Mouse (Mus musculus) hematopoietic stem cell, adult 5-6 weeks (primary cell): ENCODE measurements around the gene Ccdc59. TPM values are rescaled to one million over a fixed set of nuclear protein-coding genes. Genes with fewer than 3 reads are reported as not detected.

Experiments
- ATAC-seq, 2 experiments: fragments of 125-278 bp in 1 of 2; replicated peaks in 1 of 2; 2 replicates each; pipeline ENCODE4 v1.8.0; 2016 to 2017; ENCODE audit warnings: inconsistent platforms in 2 of 2, mild to moderate bottlenecking in 2 of 2, moderate number of reproducible peaks in 2 of 2, low read depth in 1 of 2, moderate TSS enrichment in 1 of 2; ENCODE audit not compliant: low FRiP score in 2 of 2, poor library complexity in 2 of 2, severe bottlenecking in 2 of 2, insufficient read depth in 1 of 2, low TSS enrichment in 1 of 2
- total RNA-seq: library from RNA; stranded (forward); fragments of 172-1452, 232-1000 nt; gene quantifications from 2 replicates; pipeline ENCODE4 v1.2.3, GENCODE M21; 2017

The Ccdc59 gene
- 35.0 and 39.8 TPM in 2 replicates for total RNA-seq

DNA sequence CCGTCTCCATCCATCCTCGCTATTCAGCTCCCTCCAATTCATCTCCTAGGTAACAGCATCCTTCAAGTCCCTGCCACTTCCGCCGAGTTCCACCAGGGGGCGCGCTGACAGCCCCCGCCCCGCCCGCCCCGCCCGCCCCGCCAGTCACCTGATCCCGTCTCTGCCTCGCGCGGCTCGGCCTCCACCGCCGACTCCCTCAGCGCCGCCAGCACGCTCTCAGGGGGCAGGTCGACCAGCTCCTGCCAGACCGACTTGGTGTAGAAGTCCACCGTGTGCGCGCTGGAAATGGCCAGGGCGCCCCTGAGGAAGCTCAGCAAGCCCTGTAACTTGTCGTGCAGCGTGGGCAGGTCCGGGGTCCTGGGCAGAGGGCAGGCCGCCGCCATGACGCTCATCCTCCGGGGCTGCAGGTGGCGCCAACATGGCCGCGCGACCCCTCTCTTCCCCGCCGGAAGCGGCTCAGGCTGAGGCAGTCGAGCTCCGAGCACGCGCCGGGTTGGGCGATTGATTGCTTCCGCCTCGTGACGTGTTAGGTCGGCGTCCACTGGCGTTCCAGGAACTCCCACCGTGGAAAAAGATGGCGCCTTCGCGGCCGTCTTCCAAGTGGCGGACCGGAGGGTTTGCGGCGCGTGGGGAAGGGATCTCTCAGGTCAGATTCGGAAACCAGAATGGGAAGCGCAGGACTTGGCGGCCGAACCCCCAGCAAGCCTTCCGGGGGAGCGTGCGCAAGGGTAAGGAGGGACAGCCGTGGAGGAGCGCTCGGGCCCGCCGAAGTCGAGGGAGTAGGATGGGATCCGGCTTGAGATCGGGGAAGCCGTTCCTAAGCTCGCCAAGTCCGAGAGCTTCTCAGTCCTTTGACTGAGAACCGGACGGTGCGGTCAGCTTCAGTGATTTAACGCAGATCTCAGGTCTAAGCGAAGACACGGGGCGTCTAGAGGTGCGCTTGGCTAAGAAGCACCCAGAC lies at the start of gene Ccdc59, which contains the start of gene Mettl25:
TSS of gene Ccdc59 (plus strand) at position 140 of the 961 bp plus-strand sequence.
TSS of gene Mettl25 (minus strand) at position 453 of the 961 bp plus-strand sequence.
- ATAC-seq, result peak; percentile 94 to 96

DNA sequence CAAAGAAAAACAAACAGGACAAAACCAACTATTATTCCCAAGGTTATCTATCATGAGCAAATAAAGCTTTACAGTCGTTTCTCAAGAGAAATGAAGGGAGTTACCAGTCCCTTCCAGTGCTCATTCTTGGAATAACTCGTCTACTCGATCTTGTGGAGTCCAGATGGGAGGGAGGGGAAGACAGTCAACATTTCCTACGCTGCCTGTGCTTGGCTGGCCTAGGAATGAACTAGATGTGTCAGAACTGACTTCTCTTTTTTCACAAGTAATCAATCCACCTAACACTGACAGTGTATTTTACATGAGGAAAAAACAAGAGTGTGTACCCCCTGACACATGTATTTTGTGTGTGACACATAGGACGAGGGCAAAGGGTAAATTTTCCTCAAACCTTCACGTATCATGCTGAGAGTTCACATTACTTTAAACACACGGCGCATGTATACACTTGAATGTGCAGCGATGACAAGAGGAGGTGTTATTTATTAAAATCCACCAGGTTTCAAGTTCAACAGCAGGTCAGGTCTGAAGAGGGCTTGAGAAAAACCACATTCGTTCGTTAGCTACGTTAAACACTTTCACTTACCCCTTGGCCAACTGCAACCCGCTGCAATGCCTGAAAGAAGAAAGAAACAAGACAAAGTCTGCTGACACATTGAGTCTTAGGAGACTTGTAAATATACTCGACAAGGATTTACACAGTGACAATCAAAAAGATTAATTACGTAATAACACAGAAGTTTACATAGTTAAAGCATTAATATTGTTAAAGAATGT lies 46.9 kb upstream of the Ccdc59 start:
- no peak for ATAC-seq

- ATAC-seq, result no peak
Observed at GRCm38 (mm10) chr10:105797250-105797924, 43.5 kb upstream of the Ccdc59 start.

DNA sequence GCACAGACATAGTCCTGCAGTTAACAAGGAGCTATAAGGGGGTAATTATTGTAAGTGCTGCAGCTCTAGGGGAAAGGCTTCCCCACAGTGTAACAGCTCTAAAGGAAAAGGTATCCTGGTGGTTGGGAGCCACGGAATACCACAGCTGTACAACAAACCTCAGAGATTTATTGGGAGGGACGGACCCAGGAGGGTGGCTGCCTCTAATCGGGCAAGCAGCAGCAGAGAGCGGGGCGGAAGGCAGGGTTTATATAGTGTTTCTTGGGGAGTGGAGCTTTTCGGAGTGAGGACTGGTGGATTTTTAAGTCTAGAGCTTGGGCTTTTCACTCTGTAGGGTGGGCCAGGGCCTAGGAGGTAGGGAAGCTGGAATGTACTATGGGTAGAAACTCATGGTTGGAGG lies 39.7 kb upstream of the Ccdc59 start:
- no peak for ATAC-seq

DNA sequence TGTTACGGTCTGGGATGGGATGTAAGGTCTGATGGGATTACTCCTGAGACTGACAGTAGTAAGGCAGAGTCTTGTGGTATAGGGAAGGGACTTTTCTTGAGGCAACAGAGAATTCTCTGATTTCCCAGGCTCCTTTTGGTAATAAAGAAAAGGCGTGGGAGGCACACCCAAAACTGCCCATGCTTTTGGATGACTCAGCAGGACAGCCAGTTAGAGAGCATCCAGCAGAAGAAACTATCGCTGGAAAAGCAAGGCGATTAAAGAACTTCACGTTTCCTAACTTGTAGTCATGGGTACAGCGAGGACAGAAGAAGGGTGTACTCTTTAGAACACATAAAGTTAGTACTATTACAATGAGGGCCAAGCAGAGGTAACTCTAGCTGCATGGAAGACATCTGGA lies 38.7 kb upstream of the Ccdc59 start:
- no peak for ATAC-seq

DNA sequence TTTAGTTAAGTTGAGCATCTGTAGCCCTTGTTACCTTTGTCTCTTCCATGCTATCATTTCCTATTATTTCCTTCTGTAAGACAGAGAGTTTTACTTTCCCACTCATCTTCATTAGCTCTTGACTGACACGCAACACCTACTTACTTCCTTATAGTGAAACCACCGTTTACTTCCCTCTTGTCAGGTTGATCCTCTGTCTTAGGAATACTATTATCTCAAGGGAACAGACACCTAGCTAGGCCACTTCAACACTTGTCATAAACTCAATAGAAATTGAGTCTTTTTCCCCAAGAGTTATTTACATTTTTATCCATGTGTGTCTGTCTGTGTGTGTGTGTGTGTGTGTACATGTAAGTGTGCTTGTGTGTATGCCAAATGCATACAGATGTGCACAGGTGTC lies 37.4 kb upstream of the Ccdc59 start:
- no peak for ATAC-seq

- no peak for ATAC-seq
Observed at GRCm38 (mm10) chr10:105806259-105807010, 34.4 kb upstream of the Ccdc59 start.

- ATAC-seq, result peak; percentile 68 to 75; a peak in 3 of 4 replicates
Observed at GRCm38 (mm10) chr10:105834627-105835228, 6.1 kb upstream of the Ccdc59 start.

DNA sequence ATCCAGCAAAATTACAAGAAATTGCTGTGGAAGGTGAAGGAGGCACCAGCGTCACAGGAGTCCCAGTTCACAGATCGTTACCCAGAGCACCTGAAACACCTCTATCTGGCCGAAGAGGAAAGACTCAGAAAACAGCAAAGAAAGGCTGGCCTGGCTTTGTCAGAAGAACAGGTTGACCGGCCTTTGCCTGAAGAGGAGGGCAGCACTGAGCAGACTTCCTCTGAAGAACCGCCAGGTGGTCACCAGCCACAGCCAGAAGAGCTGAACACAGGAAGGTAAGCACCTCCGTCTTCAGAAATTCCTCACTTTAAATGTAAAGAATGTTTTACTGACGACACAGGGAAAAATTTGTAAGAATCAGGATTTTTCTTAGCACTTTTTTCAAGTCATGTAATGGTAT lies 1.7 kb downstream of the Ccdc59 start:
- no peak for ATAC-seq

DNA sequence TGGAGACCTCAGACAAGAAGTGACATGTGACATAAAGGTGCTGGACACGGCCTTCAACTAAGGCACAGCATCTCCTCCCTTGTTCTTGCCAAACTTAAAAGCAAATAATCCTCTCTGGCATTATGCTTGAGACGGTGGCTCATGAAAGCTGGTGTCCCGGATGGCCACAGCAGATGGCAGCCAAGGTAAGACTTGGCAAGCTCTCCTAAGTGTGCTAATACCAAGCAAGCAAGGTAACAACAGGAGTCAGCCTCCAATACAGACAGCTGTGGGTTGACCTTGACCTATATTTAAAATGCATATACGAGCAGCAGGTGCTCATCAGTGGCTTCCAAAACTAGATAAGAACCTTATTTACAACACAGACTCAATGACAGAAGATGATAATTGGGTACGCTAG lies 9.4 kb downstream of the Ccdc59 start:
- no peak for ATAC-seq

DNA sequence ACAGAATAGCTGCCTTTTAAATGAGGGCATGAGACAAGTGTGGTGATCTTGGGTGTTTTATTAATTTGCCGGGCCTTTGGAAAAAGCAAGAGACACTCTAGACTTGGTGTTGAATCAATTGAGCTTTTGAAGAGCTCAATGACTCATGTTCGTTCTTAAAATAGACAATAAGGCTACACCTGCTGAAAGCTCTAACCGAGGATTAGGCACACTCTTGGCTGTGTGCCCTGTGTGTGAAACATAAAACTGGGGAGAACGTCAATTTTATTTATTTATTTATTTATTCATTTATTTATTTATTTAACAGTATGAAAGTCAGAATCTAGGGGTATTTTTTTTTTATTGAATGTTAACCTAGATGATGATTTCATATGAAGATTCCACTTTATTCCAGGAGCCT lies 10.3 kb downstream of the Ccdc59 start:
- no peak for ATAC-seq

- ATAC-seq, result no peak
Observed at GRCm38 (mm10) chr10:105867312-105867711, 26.4 kb downstream of the Ccdc59 start.

Other genes with a start within 250 kb of the Ccdc59 start
- gene Mettl25, start 313 bp downstream of the Ccdc59 start, total RNA-seq, result 14.3 and 37.8 TPM in 2 replicates